Mouse (Mus musculus): ENCODE measurements around the gene Thsd4. TPM values are rescaled to one million over a fixed set of nuclear protein-coding genes. Genes with fewer than 3 reads are reported as not detected.

Gene Thsd4
- polyA plus RNA-seq, 1 experiment: 5.9 TPM

GRCm38 (mm10) chr9:60160194-60160593 lies 361.7 kb downstream of the Thsd4 start:
- WGBS: 76% methylated on average over 7 of the region's 7 CpGs
- no peak for DNase-seq

GRCm38 (mm10) chr9:60152990-60153389 lies 368.9 kb downstream of the Thsd4 start:
- TF ChIP-seq POLR2A (IDR thresholded peaks at IDR 0.05; ENCODE audit: low read depth, low read length) (no peak), CTCF (conservative IDR thresholded peaks at IDR 0.05; ENCODE audit: insufficient read depth, insufficient read length, low read depth, low read length) (no peak)
- Histone ChIP-seq H3K36me3 (ENCODE audit: control insufficient read depth, insufficient read depth, low read length) (no peaks in the 10 kb centered on the region), H3K4me1 (ENCODE audit: control insufficient read depth, insufficient read depth, low read length) (no peaks in the 10 kb centered on the region), H3K27ac (ENCODE audit: insufficient read depth, low read depth, low read length) (no peak overlapping the region), H3K4me3 (ENCODE audit: insufficient read depth, low read depth, low read length) (no peak overlapping the region), H3K27me3 (replicated peaks; ENCODE audit: control insufficient read depth, insufficient read depth, low read length) (no peaks in the 10 kb centered on the region)
- no peak for DNase-seq
- 97% methylated on average over 1 of the region's 1 CpGs for WGBS

More at GRCm38 (mm10) chr9:60160194-60160593, 361.7 kb downstream of the Thsd4 start:
- H3K27ac ChIP-seq (ENCODE audit: insufficient read depth, low read depth, low read length): no peak overlapping the region
- no peaks in the 10 kb centered on the region for H3K27me3 ChIP-seq (replicated peaks; ENCODE audit: control insufficient read depth, insufficient read depth, low read length)
- no peaks in the 10 kb centered on the region for H3K36me3 ChIP-seq (ENCODE audit: control insufficient read depth, insufficient read depth, low read length)
- no peaks in the 10 kb centered on the region for H3K4me1 ChIP-seq (ENCODE audit: control insufficient read depth, insufficient read depth, low read length)
- no peak for TF ChIP-seq POLR2A (IDR thresholded peaks at IDR 0.05; ENCODE audit: low read depth, low read length)
- H3K4me3 ChIP-seq (ENCODE audit: insufficient read depth, low read depth, low read length): no peak overlapping the region

DNA sequence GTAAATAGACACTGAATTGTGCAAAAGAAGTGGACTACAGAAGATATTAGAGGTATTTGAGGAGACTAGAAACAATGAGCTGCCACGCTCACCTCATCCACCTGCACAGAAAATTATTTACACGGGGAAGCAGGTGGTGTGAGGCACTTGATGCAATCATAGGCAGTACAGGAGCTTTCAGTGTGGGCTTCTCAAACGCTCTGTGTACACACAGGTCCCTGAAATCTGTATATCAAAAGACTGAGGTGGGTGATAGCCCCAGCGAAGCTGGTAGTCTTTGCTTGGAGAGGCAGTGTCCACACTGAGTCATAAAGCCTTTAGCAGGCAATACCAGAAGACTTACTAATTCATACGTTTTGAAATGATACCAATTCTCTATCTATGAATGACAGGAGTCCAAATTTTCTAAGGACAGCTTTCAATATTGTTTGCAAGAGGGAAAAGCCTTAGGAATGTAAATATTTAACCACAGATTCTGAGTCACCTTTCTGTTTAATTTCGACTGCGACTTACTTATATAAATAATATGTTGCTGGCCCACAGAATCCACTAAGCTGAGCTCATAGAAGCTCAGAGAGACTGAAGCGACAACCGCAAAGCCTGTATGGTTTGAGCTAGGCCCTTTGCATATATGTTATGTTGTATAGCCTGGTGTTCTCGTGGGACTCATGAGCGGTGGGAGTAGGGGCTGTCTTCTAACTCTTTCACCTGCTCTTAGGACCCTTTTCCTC lies 369.8 kb downstream of the Thsd4 start:
- Histone ChIP-seq H3K4me3 (ENCODE audit: insufficient read depth, low read depth, low read length) (no peak overlapping the region), H3K4me1 (ENCODE audit: control insufficient read depth, insufficient read depth, low read length) (no peaks in the 10 kb centered on the region), H3K27ac (ENCODE audit: insufficient read depth, low read depth, low read length) (no peak overlapping the region), H3K27me3 (replicated peaks; ENCODE audit: control insufficient read depth, insufficient read depth, low read length) (no peaks in the 10 kb centered on the region), H3K36me3 (ENCODE audit: control insufficient read depth, insufficient read depth, low read length) (no peaks in the 10 kb centered on the region)
- 90% methylated on average over 11 of the region's 11 CpGs for WGBS
- no peak for DNase-seq
- TF ChIP-seq POLR2A (IDR thresholded peaks at IDR 0.05; ENCODE audit: low read depth, low read length) (no peak), CTCF (conservative IDR thresholded peaks at IDR 0.05; ENCODE audit: insufficient read depth, insufficient read length, low read depth, low read length) (no peak)

GRCm38 (mm10) chr9:60150511-60150910 lies 371.3 kb downstream of the Thsd4 start:
- Histone ChIP-seq H3K36me3 (ENCODE audit: control insufficient read depth, insufficient read depth, low read length) (no peaks in the 10 kb centered on the region), H3K27ac (ENCODE audit: insufficient read depth, low read depth, low read length) (no peak overlapping the region), H3K4me1 (ENCODE audit: control insufficient read depth, insufficient read depth, low read length) (no peaks in the 10 kb centered on the region), H3K27me3 (replicated peaks; ENCODE audit: control insufficient read depth, insufficient read depth, low read length) (no peaks in the 10 kb centered on the region), H3K4me3 (ENCODE audit: insufficient read depth, low read depth, low read length) (no peak overlapping the region)
- DNase-seq: no peak
- 88% methylated on average over 1 of the region's 1 CpGs for WGBS
- TF ChIP-seq CTCF (conservative IDR thresholded peaks at IDR 0.05; ENCODE audit: insufficient read depth, insufficient read length, low read depth, low read length) (no peak), POLR2A (IDR thresholded peaks at IDR 0.05; ENCODE audit: low read depth, low read length) (no peak)

DNA sequence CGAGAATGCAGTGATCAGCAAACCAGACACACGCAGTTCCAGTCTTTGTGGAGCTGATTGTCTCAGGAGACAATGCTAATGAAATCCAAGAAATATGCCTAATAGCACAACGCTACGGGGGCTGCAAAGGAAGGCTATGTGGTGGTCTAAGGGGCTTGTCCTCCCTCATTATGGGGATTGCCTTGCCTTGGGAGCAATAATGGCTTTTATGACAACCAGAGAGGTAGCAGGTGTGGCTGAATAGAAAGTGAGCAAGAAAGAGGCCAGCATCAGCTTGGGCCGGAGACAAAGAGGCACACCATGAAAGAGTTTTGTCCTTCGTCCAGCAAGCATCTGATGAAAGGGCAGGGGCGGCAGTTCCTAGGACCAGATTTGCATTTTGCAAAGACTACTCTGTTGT lies 372.9 kb downstream of the Thsd4 start:
- DNase-seq: no peak
- no peak overlapping the region for H3K4me3 ChIP-seq (ENCODE audit: insufficient read depth, low read depth, low read length)
- H3K4me1 ChIP-seq (ENCODE audit: control insufficient read depth, insufficient read depth, low read length): no peaks in the 10 kb centered on the region
- no peaks in the 10 kb centered on the region for H3K36me3 ChIP-seq (ENCODE audit: control insufficient read depth, insufficient read depth, low read length)
- H3K27ac ChIP-seq (ENCODE audit: insufficient read depth, low read depth, low read length): no peak overlapping the region
- WGBS: 82% methylated on average over 7 of the region's 7 CpGs
- TF ChIP-seq POLR2A (IDR thresholded peaks at IDR 0.05; ENCODE audit: low read depth, low read length) (no peak), CTCF (conservative IDR thresholded peaks at IDR 0.05; ENCODE audit: insufficient read depth, insufficient read length, low read depth, low read length) (no peak)
- no peaks in the 10 kb centered on the region for H3K27me3 ChIP-seq (replicated peaks; ENCODE audit: control insufficient read depth, insufficient read depth, low read length)

DNA sequence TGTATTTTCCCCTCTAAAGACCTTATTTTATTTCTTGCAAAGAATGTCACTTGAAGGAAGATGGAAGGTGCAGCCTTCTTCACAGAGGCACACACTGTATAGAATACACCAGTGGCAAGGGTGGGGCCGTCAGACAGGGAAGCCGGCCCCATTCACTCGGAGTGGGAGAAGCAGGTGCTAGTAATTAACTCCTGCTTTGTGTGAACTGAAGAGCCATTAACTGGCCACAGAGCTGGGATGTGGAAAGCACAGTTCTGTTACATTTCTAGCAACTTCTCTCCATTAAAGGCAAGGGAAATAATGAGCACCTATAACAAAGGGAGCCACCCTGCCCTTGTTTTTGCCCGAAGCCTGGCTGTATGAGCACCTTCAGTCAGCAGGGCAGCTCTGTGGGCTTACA lies 374.4 kb downstream of the Thsd4 start:
- Histone ChIP-seq H3K27ac (ENCODE audit: insufficient read depth, low read depth, low read length) (no peak overlapping the region), H3K36me3 (ENCODE audit: control insufficient read depth, insufficient read depth, low read length) (no peaks in the 10 kb centered on the region), H3K4me3 (ENCODE audit: insufficient read depth, low read depth, low read length) (no peak overlapping the region), H3K27me3 (replicated peaks; ENCODE audit: control insufficient read depth, insufficient read depth, low read length) (no peaks in the 10 kb centered on the region), H3K4me1 (ENCODE audit: control insufficient read depth, insufficient read depth, low read length) (no peaks in the 10 kb centered on the region)
- TF ChIP-seq CTCF (conservative IDR thresholded peaks at IDR 0.05; ENCODE audit: insufficient read depth, insufficient read length, low read depth, low read length) (no peak), POLR2A (IDR thresholded peaks at IDR 0.05; ENCODE audit: low read depth, low read length) (no peak)
- 57% methylated on average over 4 of the region's 4 CpGs for WGBS
- DNase-seq: no peak

DNA sequence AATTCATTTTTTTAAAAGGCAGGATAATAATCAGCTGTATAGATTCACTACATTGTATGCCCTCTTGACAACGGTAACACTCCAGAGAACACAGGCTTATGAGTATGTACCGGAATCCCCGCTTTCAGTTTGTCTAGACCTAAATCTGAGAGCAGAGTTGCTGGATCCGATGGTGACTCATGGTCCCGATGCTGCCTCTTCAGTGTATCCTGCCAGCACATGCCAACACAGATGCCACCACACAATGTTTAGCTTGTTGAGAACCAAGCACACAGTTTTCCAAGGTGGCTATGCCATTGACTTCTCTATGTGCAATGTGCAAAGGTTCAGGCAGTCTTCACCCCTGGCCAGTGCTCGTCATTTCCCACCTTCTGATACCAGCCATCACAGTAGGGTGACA lies 378.0 kb downstream of the Thsd4 start:
- H3K4me1 ChIP-seq (ENCODE audit: control insufficient read depth, insufficient read depth, low read length): no peaks in the 10 kb centered on the region
- H3K27me3 ChIP-seq (replicated peaks; ENCODE audit: control insufficient read depth, insufficient read depth, low read length): no peaks in the 10 kb centered on the region
- DNase-seq: no peak
- H3K27ac ChIP-seq (ENCODE audit: insufficient read depth, low read depth, low read length): no peak overlapping the region
- 97% methylated on average over 6 of the region's 6 CpGs for WGBS
- TF ChIP-seq POLR2A (IDR thresholded peaks at IDR 0.05; ENCODE audit: low read depth, low read length): no peak
- no peak for TF ChIP-seq CTCF (conservative IDR thresholded peaks at IDR 0.05; ENCODE audit: insufficient read depth, insufficient read length, low read depth, low read length)
- no peak overlapping the region for H3K4me3 ChIP-seq (ENCODE audit: insufficient read depth, low read depth, low read length)
- no peaks in the 10 kb centered on the region for H3K36me3 ChIP-seq (ENCODE audit: control insufficient read depth, insufficient read depth, low read length)
